Mouse (Mus musculus) ovary, adult 18-20 months (tissue): ENCODE data around the gene Pmepa1.

Experiments
- DNase-seq: peaks from one replicate; pipeline ENCODE4 v3.0.0; 2022; ENCODE audit warnings: low spot score, mixed read lengths

Pmepa1 gene

GRCm38 (mm10) chr2:173275343-173276201 lies 761 bp downstream of the Pmepa1 start:
- no peak for DNase-seq

- no peak for DNase-seq
Measured at GRCm38 (mm10) chr2:173274428-173275342, 1.6 kb downstream of the Pmepa1 start.

GRCm38 (mm10) chr2:173273885-173274284 lies 2.4 kb downstream of the Pmepa1 start:
- no peak for DNase-seq

GRCm38 (mm10) chr2:173272354-173272900 lies 3.9 kb downstream of the Pmepa1 start:
- no peak for DNase-seq

- DNase-seq, result no peak
Measured at GRCm38 (mm10) chr2:173271541-173271940, 4.8 kb downstream of the Pmepa1 start.

GRCm38 (mm10) chr2:173270601-173271248 lies 5.6 kb downstream of the Pmepa1 start:
- no peak for DNase-seq

- no peak for DNase-seq
Measured at GRCm38 (mm10) chr2:173270196-173270595, 6.1 kb downstream of the Pmepa1 start.

GRCm38 (mm10) chr2:173267562-173267961 lies 8.8 kb downstream of the Pmepa1 start:
- DNase-seq, result no peak

GRCm38 (mm10) chr2:173266349-173267112 lies 9.8 kb downstream of the Pmepa1 start:
- DNase-seq, result no peak

- DNase-seq, result no peak
Measured at GRCm38 (mm10) chr2:173265468-173266265, 10.7 kb downstream of the Pmepa1 start.

- DNase-seq, result no peak
Measured at GRCm38 (mm10) chr2:173264467-173265128, 11.7 kb downstream of the Pmepa1 start.

GRCm38 (mm10) chr2:173263636-173264330 lies 12.6 kb downstream of the Pmepa1 start:
- no peak for DNase-seq

- no peak for DNase-seq
Measured at GRCm38 (mm10) chr2:173261497-173261896, 14.8 kb downstream of the Pmepa1 start.

- DNase-seq, result no peak
Measured at GRCm38 (mm10) chr2:173258459-173259091, 17.8 kb downstream of the Pmepa1 start.

- DNase-seq, result peak; percentile 66
Measured at GRCm38 (mm10) chr2:173257610-173258009, 18.7 kb downstream of the Pmepa1 start.

- DNase-seq, result no peak
Measured at GRCm38 (mm10) chr2:173256552-173256949, 19.8 kb downstream of the Pmepa1 start.

GRCm38 (mm10) chr2:173255810-173256551 lies 20.4 kb downstream of the Pmepa1 start:
- no peak for DNase-seq
